Mouse (Mus musculus) heart, adult 2 months (tissue): ENCODE measurements around the gene Klhl36. TPM values are rescaled to one million over a fixed set of nuclear protein-coding genes. Genes with fewer than 3 reads are reported as not detected.

Experiments
- DNase-seq, 2 experiments: peaks; one replicate each; pipeline ENCODE4 v3.0.0; 2021
- H3K27ac ChIP-seq: fragments of 200-600 bp; 2 replicates; pipeline ENCODE4 v1.8.1; 2022
- H3K27me3 ChIP-seq: fragments of 200-500 bp; 2 replicates; pipeline ENCODE4 v1.6.1; 2012; ENCODE audit warnings: mild to moderate bottlenecking, low read length, inconsistent platforms, mixed read lengths; ENCODE audit not compliant: control insufficient read depth, insufficient read depth
- H3K36me3 ChIP-seq: fragments of 200-500 bp; 2 replicates; pipeline ENCODE4 v1.6.1; 2012; ENCODE audit warnings: low read length, inconsistent platforms; ENCODE audit not compliant: control insufficient read depth, insufficient read depth
- H3K4me1 ChIP-seq: fragments of 200-500 bp; 2 replicates; pipeline ENCODE4 v1.6.1; 2011; ENCODE audit warnings: low read length; ENCODE audit not compliant: control insufficient read depth, insufficient read depth
- H3K4me3 ChIP-seq: fragments of 200-600 bp; 2 replicates; pipeline ENCODE4 v1.8.1; 2022
- H3K79me2 ChIP-seq: fragments of 200-500 bp; replicated peaks from 2 replicates; pipeline ENCODE4 v1.6.1; 2012; ENCODE audit warnings: mild to moderate bottlenecking, inconsistent platforms, low read length, moderate library complexity, mixed read lengths; ENCODE audit not compliant: control insufficient read depth, insufficient read depth
- H3K9ac ChIP-seq: fragments of 200-500 bp; 2 replicates; pipeline ENCODE4 v1.6.1; 2012; ENCODE audit warnings: low read depth, mild to moderate bottlenecking, control low read depth, inconsistent platforms, low read length, mixed read lengths
- CTCF ChIP-seq: fragments of 200-600 bp; IDR thresholded peaks from 2 replicates; pipeline ENCODE4 v1.8.1; 2022; ENCODE audit warnings: antibody characterized with exemption, mild to moderate bottlenecking, moderate library complexity
- EP300 ChIP-seq: fragments of 200-500 bp; IDR thresholded peaks from 2 replicates; pipeline ENCODE4 v1.6.1; 2011; ENCODE audit warnings: low read depth, low read length, control low read depth; ENCODE audit not compliant: insufficient read depth
- POLR2A ChIP-seq: fragments of 200-500 bp; IDR thresholded peaks from 2 replicates; pipeline ENCODE4 v1.6.1; 2011; ENCODE audit warnings: mild to moderate bottlenecking, low read depth, low read length, control low read depth; ENCODE audit not compliant: insufficient read depth
- WGBS: fragments of 180-500 bp; shearing (Covaris S2); methylation state at CpG from one replicate; pipeline ENCODE4 v1.1.7; 2018; 5-methylcytosine and 5-hydroxymethylcytosine counted together
- intact Hi-C: fragments of 180-260 bp; cut with DNase I; formaldehyde crosslinking; loops from one replicate; pipeline ENCODE4 v1.15.1; 2025
- polyA plus RNA-seq: library from polyadenylated mRNA; depleted of rRNA; stranded (reverse); fragments of >200 nt; gene quantifications from 2 replicates; pipeline ENCODE4 v1.2.3, GENCODE M21; 2012
- total RNA-seq, 2 experiments: library from RNA; stranded (reverse); gene quantifications; 2 replicates each; pipeline ENCODE4 v1.2.3; 2021

Gene Klhl36
- total and polyA plus RNA-seq, 3 experiments = 2.6 to 5.7 (median 2.7) TPM

DNA sequence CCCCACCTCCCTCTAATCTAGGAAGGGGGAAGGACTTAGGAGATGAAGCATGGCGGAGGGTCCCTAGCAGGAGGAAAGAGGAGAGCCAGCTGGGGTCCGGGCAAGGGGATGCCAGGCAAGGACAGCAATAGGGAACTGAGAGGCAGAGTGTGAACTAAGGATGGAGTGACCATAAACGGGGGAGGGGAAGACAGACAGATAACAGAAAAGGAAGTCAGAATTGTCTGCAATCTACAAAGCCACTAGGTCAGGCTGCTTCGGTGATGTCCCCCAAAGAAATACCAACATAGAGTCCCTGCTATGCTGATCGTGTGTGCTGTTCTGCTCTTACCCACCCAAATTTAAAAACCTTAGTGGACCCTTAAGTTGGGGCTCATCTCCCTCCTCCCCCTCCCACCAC is 35.1 kb upstream of the Klhl36 start:
- Histone ChIP-seq H3K36me3 (no peaks in the 10 kb centered on the region), H3K4me3 (no peak overlapping the region), H3K27me3 (no peaks in the 10 kb centered on the region), H3K79me2 (no peaks in the 10 kb centered on the region), H3K9ac (no peak overlapping the region), H3K4me1 (peaks cover 3% of the 10 kb centered on the region), H3K27ac (no peak overlapping the region)
- WGBS = 60% methylated on average over 5 of the region's 5 CpGs
- intact Hi-C loops = no loop called here
- DNase-seq = no peak
- TF ChIP-seq CTCF (no peak), EP300 (no peak), POLR2A (no peak)

DNA sequence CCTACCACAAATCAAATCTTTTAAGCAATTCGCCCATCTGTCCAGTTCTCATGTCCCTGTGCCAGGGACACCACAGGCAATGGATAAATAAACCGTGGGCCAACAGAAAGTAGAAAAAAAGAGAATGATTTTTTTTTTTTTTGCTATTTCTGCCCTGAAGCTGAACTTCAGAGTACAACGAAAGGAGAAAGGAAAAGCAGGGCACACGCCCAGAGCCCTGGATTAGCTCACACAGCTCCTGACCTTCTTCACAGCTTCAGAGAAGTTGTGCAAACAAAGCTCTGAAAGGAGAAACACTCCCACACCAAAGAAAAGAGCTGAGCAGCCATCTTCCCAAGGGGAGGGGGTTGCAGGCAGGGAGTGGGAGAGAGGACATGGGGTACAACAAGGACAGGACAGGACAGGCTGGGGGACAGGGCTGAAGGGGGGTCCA is 34.3 kb upstream of the Klhl36 start:
- TF ChIP-seq CTCF (no peak), EP300 (no peak), POLR2A (no peak)
- Histone ChIP-seq H3K9ac (no peak overlapping the region), H3K27me3 (no peaks in the 10 kb centered on the region), H3K36me3 (no peaks in the 10 kb centered on the region), H3K4me1 (peaks cover 5% of the 10 kb centered on the region), H3K79me2 (no peaks in the 10 kb centered on the region), H3K4me3 (no peak overlapping the region), H3K27ac (peak overlapping the region; percentile 9; the same call in 1 of the 2 replicates)
- WGBS = 54% methylated on average over 4 of the region's 4 CpGs
- intact Hi-C loops = no loop called here
- DNase-seq = no peak

DNA sequence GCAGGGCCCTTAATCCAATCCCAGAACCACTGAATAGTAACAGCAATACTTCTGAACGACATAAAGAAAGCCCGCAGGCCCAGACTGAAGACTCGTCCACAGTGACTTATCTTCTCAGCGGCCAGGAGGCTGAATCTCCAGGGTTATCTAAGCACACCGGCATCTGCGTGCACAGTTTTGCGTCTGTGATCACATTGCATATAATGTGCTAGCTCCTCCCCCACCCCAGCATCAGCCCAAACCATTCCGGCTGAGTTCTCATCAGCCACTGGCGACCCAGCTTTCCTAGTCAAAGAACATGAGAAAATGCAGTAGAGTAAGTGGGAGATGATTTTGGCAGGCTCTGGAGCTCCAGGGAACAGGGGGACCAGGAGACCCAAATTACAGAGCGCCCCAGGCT is 33.1 kb upstream of the Klhl36 start:
- H3K4me3 ChIP-seq = no peak overlapping the region
- intact Hi-C loops = no loop called here
- peaks cover 6% of the 10 kb centered on the region for H3K4me1 ChIP-seq
- TF ChIP-seq POLR2A (no peak), EP300 (no peak), CTCF (no peak)
- H3K36me3 ChIP-seq = no peaks in the 10 kb centered on the region
- H3K27ac ChIP-seq = no peak overlapping the region
- no peak for DNase-seq
- no peaks in the 10 kb centered on the region; the same call in 1 of the 2 replicates for H3K79me2 ChIP-seq
- H3K9ac ChIP-seq = no peak overlapping the region
- no peaks in the 10 kb centered on the region for H3K27me3 ChIP-seq
- WGBS = 87% methylated on average over 10 of the region's 10 CpGs

DNA sequence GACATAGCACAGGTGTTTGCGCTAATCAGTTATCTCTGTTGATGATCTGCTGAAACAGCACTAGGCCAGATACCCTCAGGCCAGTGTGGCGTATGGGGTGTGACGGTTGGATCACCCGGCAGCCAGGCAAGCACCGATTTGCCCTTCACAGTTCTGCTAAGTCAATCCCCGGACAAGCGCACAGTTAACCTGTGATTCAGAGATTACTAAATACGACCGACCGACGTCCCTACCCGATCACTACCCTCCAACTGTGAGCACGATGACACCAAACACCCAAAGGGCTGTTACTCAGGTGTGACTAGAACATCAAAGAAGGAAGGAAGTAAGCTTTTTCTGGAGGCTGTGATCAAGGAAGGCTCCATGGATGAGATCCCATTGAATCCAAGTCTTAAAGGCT is 32.6 kb upstream of the Klhl36 start:
- H3K27ac ChIP-seq = no peak overlapping the region
- H3K9ac ChIP-seq = no peak overlapping the region
- intact Hi-C loops = no loop called here
- no peaks in the 10 kb centered on the region for H3K36me3 ChIP-seq
- DNase-seq = no peak
- no peaks in the 10 kb centered on the region for H3K27me3 ChIP-seq
- H3K79me2 ChIP-seq = no peaks in the 10 kb centered on the region; the same call in 1 of the 2 replicates
- H3K4me3 ChIP-seq = no peak overlapping the region
- peaks cover 6% of the 10 kb centered on the region for H3K4me1 ChIP-seq
- TF ChIP-seq POLR2A (no peak), CTCF (no peak), EP300 (no peak)
- WGBS = 93% methylated on average over 13 of the region's 13 CpGs

DNA sequence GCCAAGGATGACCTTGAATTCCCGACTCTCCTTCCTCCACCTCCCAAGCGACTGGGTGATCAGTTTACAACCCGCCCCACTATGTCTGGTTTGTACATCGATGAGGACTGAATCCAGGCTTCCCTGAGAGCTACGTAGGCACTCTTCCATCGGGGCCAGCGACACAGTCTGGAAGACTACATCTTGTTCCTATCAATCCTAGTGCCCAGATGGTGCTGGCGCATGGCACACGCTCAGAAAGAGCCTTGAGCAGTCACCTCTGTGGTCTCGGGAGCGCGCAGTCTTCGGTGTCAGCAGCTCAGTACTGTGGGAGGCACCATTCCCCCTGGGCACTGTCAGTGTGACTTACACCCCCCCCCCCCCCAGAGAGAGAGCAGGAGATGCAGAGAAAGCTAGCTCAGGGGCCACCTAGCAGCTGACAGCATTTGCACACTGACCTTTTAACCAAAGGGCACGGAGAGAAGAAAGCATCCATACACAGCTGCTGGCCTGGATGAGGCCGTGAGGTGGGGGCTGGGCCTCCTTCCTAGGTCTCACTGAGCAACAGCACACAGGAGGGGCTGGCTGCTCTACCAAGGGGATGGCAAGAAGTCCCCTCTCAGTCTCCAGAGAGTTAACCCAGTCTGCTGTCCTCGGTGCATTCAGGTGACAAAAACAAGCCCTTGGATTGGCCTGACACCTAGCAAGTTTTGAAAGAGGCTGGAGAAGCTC is 32.0 kb upstream of the Klhl36 start:
- peaks cover 6% of the 10 kb centered on the region for H3K4me1 ChIP-seq
- intact Hi-C loops = no loop called here

DNA sequence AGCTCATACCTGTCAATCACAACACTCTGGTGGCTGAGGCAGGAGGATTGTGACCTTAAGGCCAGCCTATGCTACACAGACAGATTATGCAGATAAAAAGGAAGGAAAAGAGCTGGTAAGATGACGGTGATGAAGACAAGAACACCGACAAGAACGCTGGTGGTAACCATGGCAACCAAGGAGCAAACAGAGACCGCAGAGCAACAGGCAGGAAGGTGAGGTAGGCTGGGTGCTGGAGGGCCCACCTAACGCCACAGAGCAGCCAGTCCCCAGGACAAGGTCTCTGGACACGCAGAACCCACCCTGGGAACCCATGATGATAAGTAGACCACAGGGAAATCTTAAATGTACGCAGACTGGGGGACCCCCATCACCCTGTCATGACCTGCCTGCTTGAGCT is 31.5 kb upstream of the Klhl36 start:
- TF ChIP-seq EP300 (no peak), POLR2A (no peak), CTCF (no peak)
- no peak overlapping the region for H3K9ac ChIP-seq
- WGBS = 79% methylated on average over 7 of the region's 7 CpGs
- DNase-seq = no peak
- H3K27ac ChIP-seq = no peak overlapping the region
- no peaks in the 10 kb centered on the region for H3K27me3 ChIP-seq
- H3K36me3 ChIP-seq = no peaks in the 10 kb centered on the region
- intact Hi-C loops = no loop called here
- peaks cover 6% of the 10 kb centered on the region for H3K4me1 ChIP-seq
- no peaks in the 10 kb centered on the region; the same call in 1 of the 2 replicates for H3K79me2 ChIP-seq
- H3K4me3 ChIP-seq = no peak overlapping the region

More for the DNA sequence above, 32.0 kb upstream of the Klhl36 start:
- Histone ChIP-seq H3K27ac (no peak overlapping the region), H3K4me3 (no peak overlapping the region), H3K36me3 (no peaks in the 10 kb centered on the region), H3K9ac (no peak overlapping the region), H3K79me2 (no peaks in the 10 kb centered on the region; the same call in 1 of the 2 replicates), H3K27me3 (no peaks in the 10 kb centered on the region)
- no peak for TF ChIP-seq CTCF
- no peak for TF ChIP-seq EP300
- no peak for TF ChIP-seq POLR2A
- 88% methylated on average over 16 of the region's 16 CpGs for WGBS
- no peak for DNase-seq
